Mouse (Mus musculus) lung, postnatal 25 days (tissue): ENCODE measurements around the gene Tmprss4.
A peak's percentile ranks its signal among the peaks of the same experiment; 100 is the strongest.

ENCODE experiments used
- DNase-seq: peaks from one replicate; pipeline ENCODE4 v3.0.0; 2022; ENCODE audit warnings: low spot score

Tmprss4 gene

DNA sequence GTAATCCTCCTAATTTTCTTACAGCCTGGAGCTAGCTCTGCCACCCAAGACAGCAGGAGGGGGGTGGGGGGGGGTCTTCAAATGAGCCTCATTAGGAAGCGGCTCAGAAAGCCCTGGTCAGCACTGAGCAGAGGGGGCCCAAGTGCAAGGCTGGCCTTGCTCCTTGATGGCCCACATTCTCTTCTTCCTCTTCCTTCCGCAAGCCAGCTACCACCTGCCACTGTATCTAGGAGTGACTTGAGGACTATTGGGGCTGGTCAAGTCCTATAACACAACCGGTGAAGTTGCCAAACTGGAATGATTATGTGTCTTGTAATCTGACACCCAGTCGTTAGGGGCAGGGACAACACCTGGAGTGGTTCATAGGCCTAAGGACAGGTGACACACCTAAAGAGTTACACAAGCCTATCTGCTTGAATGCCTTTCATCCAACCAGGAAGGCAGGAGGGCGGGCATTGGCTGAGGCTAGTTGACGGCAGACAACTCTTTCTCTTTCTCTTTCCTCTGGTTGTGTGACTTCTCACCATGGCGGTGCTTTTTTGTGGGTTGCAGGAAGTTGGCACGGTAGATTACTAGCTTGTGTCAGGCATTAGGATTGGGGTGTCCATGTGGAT is at the start of gene Tmprss4:
Tmprss4 (minus strand) TSS at position 296 of the 614 bp plus-strand sequence.
- DNase-seq, result peak; percentile 86

DNA sequence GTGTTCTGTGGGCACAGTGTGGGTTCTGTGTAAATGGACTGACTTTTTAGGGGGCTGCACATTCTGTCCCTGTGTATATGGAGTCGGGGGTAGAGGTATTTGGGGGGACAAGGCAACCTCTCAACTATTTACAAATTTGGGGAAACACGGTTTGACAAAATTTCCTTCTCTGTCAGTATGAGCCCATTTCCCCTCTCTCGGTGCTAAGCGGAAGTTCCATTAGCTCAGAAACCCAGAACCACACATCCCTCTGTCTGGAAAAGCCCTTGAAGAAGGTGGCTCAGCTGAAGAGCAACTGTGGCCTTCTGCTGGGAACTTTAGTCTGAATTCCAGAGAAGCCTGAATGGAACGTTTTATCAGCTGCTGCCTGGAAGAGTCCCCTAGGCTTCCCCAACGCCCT is 48.5 kb upstream of the Tmprss4 start:
- no peak for DNase-seq

DNA sequence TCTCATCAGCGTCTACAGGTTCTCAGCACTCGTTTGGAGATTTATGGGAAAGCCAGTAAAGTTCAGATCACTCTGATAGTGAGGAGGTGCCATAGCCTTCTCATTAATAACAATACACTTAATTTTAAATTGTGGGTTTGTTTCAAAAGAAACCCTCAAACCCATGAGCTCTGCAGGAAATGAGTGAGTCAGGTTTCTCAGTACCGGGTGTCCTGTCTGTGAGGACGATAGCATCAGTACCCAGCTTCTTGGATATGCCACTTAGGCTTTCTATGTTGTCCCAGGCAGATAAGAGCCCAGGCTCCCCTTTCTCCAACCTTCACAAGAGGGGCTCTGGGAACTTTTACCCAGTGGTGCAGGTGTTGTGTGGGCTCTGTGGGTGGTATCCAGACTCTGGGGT is 48.1 kb upstream of the Tmprss4 start:
- no peak for DNase-seq

DNA sequence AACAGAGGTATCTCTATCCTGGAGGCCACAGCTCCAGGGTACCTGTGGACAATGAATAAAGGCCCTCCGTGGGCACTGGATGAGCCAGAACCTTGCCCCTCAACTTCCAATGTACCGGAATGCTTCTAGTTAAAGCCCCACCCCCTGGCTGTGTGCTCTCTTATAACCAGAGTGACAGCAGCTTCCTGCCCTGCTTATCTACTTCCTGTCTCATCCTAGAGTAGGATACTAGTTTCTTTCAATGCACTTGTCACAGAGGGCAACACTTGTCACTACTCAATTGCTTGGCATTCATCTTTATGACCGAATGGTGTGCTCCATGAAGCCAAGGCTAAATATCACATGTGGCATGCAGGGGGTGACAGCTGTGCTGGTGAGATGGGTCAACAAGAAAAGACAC is 47.4 kb upstream of the Tmprss4 start:
- no peak for DNase-seq

DNA sequence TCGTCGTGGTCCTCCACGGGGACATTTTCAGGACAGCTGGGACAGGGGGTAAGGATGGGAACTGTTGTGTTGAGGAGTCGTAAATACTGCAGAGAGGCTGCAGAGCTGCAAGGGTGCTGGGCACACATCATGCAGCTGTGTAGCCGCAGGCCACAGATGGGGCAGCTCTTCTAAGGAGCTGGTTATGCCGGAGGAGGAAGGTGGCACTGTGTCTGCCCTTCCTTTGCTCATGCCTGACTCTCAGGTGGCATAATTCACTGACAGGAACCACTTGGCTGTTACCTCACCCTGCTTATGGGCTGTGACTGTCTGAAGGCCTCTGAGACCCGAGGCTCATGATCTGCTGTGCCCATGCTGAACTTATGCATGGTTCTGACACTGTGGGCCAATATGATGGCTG is 46.4 kb upstream of the Tmprss4 start:
- no peak for DNase-seq

DNA sequence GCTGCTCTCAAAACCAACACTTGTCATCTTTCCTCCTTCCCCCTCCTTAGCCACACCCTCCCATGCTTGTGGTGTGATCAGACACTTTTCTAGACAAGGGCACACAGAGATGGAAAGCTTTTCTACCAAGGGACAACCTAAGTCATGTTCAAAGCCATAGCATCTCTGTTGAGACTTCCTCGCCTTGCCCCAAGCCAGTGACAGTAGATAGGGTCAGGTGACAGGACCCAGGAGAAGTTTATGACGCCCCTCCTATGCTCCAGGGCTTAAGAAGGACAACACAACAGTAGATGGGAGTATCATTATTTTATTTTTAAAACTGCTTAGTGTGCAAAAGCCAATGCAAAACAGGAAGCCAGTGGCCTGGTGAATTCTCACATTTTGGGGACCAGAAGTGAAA is 43.6 kb upstream of the Tmprss4 start:
- DNase-seq, result peak; percentile 34

DNA sequence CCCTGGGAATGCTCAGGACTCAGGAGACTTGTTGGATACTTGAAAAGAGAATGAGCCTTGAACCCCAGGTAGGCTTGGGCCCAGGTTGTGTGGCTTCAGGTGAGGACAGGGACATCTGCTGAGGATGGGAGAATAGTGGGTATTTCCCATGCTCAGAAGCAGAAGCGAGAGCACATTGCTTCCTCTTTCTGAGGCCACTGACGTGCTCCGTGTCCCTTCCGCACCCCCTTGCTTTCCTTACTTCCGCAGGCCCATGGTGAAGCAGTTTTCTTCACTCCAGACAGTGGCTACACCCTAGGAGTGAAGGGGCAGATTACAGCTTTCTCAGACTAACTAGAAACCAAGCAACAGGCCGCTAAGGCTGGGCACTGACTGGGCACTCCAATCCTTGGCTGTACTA is 42.2 kb upstream of the Tmprss4 start:
- DNase-seq, result peak; percentile 73

DNA sequence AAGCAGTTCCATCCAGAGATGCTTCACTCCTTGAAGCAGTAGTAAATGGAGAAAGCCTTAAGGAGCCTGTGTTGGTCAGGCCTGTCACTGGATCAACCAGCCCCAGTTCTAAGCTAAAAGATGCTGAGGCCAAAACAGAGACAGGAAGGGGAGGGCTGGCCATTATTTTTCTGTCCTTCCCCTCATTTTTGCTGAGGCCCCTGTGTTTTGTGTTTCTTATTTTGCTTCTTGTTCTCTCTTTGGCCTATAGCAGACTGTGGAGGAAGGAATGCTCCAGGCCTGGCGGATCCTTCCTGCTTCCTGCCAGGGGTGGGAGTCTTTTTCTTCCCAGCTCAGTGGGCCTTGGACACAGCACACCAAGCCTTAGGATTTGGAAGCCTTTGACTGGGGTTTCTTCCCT is 41.5 kb upstream of the Tmprss4 start:
- no peak for DNase-seq

DNA sequence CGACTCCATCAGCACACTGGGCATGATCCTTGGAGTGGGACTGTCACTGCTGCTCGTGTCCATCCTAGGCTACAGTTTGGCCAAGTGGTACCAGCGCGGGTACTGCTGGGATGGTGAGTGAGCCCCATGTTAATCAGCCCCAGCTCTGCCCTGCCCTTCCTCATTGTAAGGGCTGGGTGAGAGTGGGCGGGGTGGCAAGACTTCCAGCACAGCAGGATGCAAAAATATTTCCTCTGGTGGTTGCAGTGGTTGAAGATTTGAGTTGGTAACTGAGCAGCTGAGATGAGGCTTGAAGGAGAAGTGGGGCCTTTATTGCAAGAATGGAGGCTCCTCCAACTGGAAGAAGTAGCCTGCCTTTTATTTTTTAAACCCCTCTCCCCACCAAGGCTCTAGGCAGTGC is 37.5 kb upstream of the Tmprss4 start:
- DNase-seq, result peak; percentile 47

DNA sequence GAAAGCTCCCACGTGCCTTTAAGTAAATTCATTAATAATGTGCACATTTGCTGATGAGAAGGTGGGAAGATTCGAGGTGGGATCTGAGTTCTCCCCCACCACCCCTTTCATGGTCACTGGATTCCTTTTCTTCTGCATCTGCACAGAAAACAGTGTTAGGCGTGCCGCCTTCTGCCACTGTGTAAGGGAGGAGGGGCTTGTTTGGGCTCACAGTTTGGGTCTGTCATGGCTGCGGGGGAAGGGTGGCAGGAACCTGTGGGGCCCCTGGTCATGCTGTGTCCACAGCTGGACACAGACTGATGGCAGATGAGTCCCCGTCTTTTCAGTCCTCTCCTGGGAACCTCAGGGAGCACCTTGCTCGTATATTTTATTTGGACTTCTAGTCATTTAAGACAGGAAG is 32.9 kb upstream of the Tmprss4 start:
- DNase-seq, result no peak

DNA sequence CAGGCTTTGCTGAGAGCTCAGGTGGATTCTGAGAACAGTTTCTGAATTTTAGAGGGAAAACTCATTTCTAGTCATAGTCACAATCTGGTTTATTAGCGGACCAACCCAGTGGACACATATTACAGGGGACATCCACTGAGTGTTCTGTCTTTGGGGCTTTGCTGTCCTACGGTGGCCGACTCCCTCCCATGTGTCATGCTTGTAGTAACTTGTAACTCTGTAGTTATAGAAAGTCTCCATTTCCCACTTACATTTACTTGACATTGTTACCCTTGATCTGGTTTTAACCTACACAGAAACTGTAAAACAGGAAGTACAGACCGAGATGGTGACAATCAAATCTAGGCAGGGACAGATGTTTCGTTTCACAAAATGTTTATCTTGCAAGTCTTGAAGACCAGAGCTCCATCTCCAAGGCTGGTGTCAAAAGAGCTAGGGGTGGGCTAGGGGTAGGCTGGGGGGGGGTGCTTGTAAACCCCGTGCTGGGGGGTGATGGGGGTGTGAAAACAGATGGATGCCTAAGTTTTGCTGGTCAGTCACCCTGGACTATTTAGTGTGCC is 31.9 kb upstream of the Tmprss4 start:
- peak; percentile 36 for DNase-seq

DNA sequence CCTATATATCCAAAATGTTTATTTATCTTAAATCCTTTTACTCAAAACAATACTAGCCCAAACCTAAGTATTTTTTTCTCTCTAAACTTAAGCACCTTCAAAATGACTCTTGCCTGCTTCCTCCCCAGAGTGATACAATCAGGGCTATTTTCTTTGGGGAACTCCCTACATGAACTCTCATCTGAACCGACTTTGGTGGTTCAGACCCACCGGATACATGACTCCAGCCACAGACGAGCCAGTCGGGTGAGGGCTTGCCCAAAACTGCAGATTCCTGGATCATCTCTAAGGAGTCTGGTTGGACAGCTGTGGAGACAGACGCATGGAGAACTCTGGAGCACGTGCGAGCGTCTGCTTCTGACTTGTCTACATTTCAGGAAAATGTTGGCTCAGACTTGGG is 25.5 kb upstream of the Tmprss4 start:
- no peak for DNase-seq

DNA sequence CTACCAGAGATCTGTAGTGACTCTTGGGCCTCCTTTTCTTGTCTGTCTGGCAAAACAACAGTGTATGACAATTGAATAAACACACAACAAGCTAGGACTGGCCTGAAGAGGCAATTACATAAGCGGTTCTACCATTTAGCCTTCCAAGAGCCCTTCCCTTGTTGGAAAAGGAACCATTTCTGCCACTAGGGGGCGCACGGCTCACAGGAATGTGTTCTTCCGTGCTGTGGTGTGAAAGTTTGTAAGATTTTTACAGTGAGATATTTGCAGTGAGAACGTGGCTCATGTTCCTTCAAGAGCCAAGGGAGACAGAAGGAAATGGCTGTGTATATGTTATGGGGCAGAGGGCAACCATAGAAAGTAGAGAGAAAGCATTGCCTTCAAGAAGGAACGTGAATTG is 17.7 kb upstream of the Tmprss4 start:
- DNase-seq, result peak; percentile 90

DNA sequence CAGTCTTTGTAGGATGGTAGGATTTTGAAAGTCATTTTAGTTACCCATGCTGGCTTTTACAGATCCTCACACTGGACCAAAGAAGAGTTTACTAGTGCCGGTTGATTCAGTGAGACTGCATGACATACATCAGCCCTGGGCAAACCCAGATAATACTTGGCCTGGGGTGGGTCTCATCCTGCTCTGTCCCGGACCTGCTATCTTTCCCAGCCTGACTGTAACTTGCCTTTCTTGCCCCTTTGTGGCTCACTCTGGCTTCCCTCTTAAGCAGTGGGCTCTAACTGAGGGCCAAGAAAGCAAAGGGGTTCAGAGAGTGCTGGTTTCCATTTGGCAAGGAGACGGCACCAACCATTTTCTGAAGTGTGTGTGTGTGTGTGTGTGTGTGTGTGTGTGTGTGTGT is 15.8 kb upstream of the Tmprss4 start:
- no peak for DNase-seq

DNA sequence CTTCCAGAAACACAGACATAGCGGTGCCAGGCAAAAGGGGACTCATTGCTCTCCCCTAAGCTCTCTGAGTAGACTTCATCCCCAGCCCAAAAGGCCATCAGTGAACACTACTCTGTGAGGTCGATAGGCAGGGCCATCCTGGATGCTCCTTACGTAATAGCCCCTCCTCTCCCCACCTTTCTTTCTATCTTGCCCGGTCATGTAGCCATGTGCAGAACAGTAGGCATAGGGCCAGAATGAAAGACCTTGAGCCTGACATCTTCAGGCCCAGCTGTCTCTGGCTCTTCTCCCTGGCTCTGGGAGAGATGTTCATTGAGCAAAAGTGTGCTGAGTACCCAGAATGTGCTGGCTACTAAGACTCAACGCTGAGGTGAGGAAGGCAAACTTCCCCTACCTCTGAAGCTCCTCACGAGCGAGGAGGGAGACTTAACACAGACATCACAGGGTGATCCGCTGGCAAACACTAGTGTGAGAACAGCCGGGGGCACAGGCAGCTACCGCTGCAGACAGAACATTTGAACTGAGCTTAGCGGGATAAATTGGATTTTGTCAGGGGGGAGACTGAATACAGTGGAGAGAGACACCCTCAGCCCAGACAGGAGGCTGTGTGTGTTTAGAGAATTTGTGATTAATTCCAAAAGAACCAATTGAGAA is 11.8 kb upstream of the Tmprss4 start:
- no peak for DNase-seq

DNA sequence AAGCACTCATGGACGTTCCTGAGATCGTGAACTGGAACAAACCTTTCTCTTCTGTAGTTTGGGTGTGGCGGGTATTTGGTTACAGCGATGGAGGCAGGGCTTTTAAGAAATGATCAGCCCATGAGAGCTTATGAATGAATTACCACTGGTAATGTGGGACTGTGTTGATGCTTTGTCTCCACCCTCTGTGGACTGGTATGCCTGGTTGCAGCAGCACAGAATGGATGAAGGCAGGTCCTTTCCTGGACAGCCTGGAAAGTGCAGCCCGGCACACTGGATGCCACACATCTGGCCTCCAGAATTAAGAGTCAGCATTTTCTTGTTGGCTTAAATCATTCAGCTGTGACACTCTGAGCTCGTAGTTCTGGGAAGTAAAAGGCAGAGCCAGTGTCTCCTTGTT is 8.1 kb upstream of the Tmprss4 start:
- no peak for DNase-seq

DNA sequence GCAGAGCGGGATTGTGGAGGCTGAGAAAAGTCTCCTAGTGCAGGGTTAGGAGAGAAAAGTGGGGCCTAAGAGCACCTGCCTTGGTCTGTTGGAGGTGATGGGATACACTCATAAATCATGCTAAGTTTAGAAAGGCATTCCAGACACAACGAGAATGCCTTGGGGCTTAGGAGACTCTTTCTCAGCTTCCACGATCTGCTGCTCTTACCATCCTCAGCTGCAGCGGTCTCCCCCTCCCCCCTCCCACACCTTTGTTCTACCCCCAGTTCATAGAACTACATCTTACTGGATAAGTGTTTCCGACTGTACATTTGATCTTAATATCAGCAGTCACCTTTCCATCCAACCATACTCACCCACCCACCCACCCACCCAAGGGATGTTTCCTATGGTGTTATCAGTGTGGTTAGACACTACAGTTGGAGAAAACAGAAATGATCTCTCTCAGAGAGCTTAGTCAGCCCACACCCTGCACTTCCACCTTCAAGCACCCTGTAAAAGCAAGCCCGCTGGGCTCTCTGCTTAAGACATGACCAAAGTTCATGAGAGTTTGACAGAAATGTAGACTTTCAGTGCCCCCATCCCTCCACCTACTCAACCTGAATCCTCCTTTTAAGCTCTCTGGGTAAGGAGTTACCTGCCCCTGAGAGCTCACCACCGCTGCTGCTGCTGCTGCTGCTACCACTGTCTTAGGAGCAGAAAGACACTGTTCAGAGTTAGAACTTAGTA is 3.3 kb upstream of the Tmprss4 start:
- DNase-seq, result no peak

DNA sequence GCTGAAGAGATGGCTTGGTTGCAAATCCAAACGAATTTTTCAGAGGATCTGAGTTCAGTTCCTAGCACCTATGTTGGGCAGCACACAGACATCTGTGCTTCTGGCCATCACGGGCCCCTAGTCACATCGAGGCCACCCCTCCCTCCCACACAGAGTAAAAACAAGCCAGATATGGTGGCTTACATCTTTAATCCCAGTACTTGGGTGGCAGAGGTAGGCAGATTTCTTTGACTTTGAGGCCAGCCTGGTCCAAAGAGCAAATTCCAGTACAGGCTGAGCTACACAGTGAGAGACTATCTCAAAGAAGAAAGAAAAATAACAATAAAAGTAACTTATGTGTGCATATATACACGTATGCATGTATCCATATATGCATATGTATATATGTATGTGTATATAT is 2.2 kb upstream of the Tmprss4 start:
- DNase-seq, result no peak

DNA sequence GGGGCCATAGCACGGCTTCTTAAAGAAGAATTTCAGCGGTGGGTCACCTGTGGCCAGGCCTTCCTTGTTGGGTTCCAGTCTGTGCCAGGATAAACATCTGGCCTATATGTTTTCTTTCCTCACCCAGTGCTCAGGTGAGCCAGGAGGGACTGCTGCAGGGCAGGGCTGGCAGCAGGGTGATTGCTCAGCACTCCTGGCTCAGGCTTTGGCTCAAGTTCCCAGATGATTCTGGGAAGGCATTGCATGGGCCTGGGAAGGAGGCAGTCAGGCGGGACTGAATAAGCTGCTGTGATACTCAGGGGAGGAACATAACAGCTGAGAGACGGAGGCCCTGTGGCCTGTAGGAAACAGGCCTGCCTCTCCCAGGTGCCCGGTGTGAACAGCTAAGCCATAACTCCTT is 1.3 kb upstream of the Tmprss4 start:
- no peak for DNase-seq

DNA sequence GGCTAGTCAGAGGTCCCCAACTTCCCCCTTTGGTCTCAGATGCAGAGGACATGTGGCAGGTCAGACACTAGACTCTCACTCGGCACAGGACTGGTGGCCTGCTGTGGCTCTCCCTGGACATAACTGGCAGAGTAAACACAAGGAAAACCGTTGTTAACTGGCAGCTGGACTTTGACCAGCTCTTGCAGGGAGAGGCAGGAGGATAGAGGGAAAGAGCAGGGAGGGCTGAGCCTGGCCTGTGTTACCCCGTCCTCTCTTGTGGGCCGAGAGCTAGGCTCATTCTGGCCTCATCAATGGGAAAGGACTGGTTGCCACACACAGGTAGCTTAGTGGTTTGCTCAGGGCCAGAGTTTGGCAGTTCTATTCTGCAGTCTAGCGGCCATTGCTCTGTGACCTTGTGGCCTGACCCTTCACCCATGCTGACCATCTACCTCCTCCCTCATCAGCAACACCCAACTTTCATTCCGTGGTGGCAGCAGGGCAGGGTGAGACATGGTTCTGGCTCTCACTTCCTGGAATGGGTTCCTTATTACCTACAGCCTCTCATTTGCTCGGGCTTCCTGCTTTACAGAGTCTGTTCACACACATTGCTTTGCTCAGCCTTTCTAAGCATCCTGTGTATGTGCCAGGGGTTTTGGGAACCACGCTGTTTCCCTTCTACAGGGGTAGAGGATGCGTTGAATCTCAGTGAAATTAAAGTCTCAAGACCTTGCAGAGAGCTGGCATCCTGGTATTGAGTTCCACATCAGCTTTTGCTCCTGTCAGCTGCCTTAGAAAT is 1.7 kb downstream of the Tmprss4 start:
- no peak for DNase-seq

DNA sequence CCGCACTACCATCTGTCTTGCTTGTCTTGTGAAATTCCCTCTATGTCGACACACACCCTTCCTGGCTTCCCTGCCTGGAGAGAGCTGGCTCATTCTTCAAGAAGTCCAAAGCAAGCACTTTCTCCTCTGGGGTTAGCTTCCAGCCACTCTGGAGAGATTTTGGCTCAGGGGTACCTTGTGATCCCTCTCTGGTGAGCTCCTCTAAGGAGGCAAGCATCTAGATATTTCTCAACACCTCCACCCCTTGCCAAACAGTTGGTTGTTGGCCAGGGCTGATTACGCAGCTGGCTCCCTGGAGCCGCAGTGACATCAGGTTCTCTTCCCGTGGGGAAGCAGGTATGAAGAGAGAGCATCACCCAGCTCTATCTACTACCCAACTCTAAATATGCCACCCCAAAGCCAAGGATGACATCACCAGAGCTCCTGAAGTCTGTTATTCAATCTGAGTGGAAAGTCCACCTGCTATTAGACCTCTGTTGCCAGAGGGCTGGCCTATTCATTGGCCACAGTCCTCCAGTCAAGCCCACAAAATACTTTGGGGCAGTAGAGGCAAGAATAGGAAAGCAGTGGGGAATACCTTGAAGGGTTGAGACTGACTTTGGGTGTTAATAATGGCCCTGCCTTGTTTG is 2.5 kb downstream of the Tmprss4 start:
- DNase-seq, result peak; percentile 80

DNA sequence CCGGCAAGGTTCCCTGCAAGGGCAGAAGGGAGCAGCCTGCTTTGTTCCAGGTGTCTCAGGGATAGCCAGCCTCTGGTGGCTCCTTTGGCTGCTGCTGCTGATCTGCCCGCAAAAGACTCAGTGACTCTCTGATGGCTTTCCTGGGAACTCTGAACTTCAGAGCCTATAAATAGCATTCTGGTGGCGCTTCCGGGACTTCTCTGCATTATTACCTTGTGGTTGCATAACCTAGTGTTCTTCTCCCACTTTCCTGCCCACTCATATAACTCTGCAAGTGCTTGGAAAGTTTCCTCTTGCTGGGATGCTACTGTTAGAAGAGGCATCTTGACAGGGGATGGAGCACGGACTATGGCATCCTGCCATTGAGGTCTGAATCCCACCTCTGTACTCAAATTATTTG is 6.3 kb downstream of the Tmprss4 start:
- DNase-seq, result no peak
